Mouse (Mus musculus) cortical plate, adult 2 months (tissue): ENCODE measurements at regions not wholly inside any gene's neighbourhood (a gene's known extent, or its start where the extent isn't known, plus 50 kb on each side); places are given as distances from the start of the nearest gene placed in this dataset.

ENCODE experiments used
- CTCF ChIP-seq: fragments of 200-500 bp; IDR thresholded peaks from 2 replicates; pipeline ENCODE4 v1.5.1; 2011; ENCODE audit warnings: mild to moderate bottlenecking, control low read depth, low read length; ENCODE audit not compliant: insufficient read depth; ENCODE audit errors: extremely low read depth
- POLR2A ChIP-seq: fragments of 200-500 bp; IDR thresholded peaks from 2 replicates; pipeline ENCODE4 v1.6.1; 2011; ENCODE audit warnings: mild to moderate bottlenecking, low read length, control low read depth; ENCODE audit not compliant: insufficient read depth; ENCODE audit errors: extremely low read depth

DNA sequence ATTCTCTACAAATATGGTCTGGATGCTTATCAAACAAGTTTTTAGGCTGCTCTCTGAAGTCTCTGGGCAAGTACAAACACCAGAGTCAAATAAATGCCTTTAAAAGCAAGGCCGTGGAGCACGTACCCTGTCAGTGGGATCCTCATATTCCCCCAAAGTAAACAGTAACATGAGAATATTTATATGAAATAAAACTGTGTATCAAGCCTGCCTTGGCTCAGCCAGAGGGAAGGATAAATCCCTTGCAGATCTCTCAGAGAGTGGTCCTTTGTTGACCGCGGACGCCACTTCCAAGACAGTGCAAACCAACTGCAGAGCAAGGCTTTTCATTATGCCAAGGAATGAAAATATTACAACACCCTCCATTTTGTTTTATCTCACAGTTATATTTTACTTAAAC lies 104.8 kb upstream of the 1700066M21Rik start:
- TF ChIP-seq CTCF (no peak), POLR2A (no peak)
